Mouse (Mus musculus) midbrain, embryonic 13.5 days (tissue): Measurements from ENCODE around the gene Kdm5b. TPM values are rescaled to one million over a fixed set of nuclear protein-coding genes. Genes with fewer than 3 reads are reported as not detected.
"Not testable (repeated sequence)": the region's sequence is repeated elsewhere in the genome, so short reads cannot be mapped to it uniquely, and the experiment has no call there.

ENCODE experiments used
- ATAC-seq: fragments of 200-750 bp; cut with Nextera tagmentation; 2 replicates; pipeline ENCODE4 v1.8.0; 2017; ENCODE audit warnings: mild to moderate bottlenecking, moderate TSS enrichment, moderate library complexity
- H3K27ac ChIP-seq: fragments of 300-500 bp; sonication (generic); 2 replicates; pipeline ENCODE4 v1.5.1; 2015; ENCODE audit warnings: inconsistent platforms, mild to moderate bottlenecking, moderate library complexity
- H3K27me3 ChIP-seq: fragments of 300-500 bp; sonication (generic); 2 replicates; pipeline ENCODE4 v1.6.1; 2015; ENCODE audit warnings: mild to moderate bottlenecking, inconsistent platforms
- H3K36me3 ChIP-seq: fragments of 300-500 bp; sonication (generic); 2 replicates; pipeline ENCODE4 v1.6.1; 2015; ENCODE audit warnings: mild to moderate bottlenecking, inconsistent platforms
- H3K4me1 ChIP-seq: fragments of 300-500 bp; sonication (generic); replicated peaks from 2 replicates; pipeline ENCODE4 v1.6.1; 2015; ENCODE audit warnings: inconsistent platforms
- H3K4me2 ChIP-seq: fragments of 300-500 bp; sonication (generic); replicated peaks from 2 replicates; pipeline ENCODE4 v1.6.1; 2015; ENCODE audit warnings: moderate library complexity, mild to moderate bottlenecking, inconsistent platforms
- H3K4me3 ChIP-seq: fragments of 300-500 bp; sonication (generic); replicated peaks from 2 replicates; pipeline ENCODE4 v1.5.1; 2015; ENCODE audit warnings: mild to moderate bottlenecking, inconsistent platforms
- H3K9ac ChIP-seq: fragments of 300-500 bp; sonication (generic); replicated peaks from 2 replicates; pipeline ENCODE4 v1.6.1; 2015; ENCODE audit warnings: mild to moderate bottlenecking, inconsistent platforms
- H3K9me3 ChIP-seq: fragments of 300-500 bp; sonication (generic); 2 replicates; pipeline ENCODE4 v1.6.1; 2016; ENCODE audit warnings: mild to moderate bottlenecking, inconsistent platforms
- WGBS: fragments of 180-500 bp; shearing (Covaris S2); methylation state at CpG from one replicate; pipeline ENCODE4 v1.1.7; 2015; 5-methylcytosine and 5-hydroxymethylcytosine counted together
- polyA plus RNA-seq: library from polyadenylated mRNA; unstranded; fragments of >200 nt; fragmentation: Nextera tagmentation; extraction: Ambion mirVana; gene quantifications from 2 replicates; pipeline ENCODE4 v1.2.1, GENCODE M21; 2015

Kdm5b gene
- polyA plus RNA-seq, 1 experiment from 2014 or later = 111 TPM

DNA sequence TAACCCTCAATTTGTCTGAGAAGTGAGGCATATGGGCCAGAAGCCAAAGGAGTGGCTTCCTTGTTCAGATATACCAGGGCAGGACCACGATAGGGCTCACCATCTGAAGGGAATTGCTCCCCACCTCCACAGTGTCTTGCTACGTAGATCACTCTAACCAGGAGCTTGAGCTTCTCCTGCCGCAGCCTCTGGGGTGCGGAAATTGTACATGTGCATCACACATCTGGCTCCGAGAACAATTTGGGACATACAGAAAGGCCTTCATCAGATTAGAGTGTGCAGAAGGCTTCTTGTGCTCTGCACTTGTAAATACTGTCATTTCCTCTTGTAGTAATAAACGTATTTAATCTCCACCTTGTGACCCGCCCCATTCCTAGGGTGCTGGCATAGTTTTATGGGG, 38.8 kb upstream of the Kdm5b start:
- Histone ChIP-seq H3K36me3 (no peaks in the 10 kb centered on the region), H3K27ac (no peak overlapping the region), H3K4me1 (peaks cover 9% of the 10 kb centered on the region), H3K9ac (no peak overlapping the region), H3K9me3 (no peaks in the 10 kb centered on the region), H3K4me3 (no peak overlapping the region), H3K27me3 (no peaks in the 10 kb centered on the region), H3K4me2 (no peak overlapping the region)
- 85% methylated on average over 7 of the region's 7 CpGs for WGBS
- no peak for ATAC-seq

GRCm38 (mm10) chr1:134522325-134522724, 37.6 kb upstream of the Kdm5b start:
- Histone ChIP-seq H3K4me3 (no peak overlapping the region), H3K9me3 (no peaks in the 10 kb centered on the region)
- WGBS = 59% methylated on average over 2 of the region's 2 CpGs

DNA sequence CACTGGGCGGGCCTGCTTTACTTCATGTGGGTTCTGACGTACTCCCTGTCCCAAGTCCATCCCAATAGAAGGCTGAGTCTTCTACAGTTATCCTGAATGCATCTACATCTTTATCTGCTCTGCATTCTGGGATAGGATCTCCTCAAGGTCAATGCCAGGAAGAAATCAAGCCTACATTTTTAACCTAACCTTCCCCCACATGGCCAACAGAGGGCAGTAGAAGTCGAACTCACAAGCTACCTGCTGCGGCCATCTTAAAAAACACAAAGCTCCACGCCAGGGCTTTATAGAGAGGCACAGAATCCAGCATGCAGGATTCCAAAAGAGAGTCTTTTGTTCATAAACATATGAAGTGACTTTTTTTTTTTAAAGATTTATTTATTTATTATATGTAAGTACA, 35.5 kb upstream of the Kdm5b start:
- Histone ChIP-seq H3K9me3 (no peaks in the 10 kb centered on the region), H3K9ac (no peak overlapping the region), H3K4me3 (no peak overlapping the region), H3K36me3 (no peaks in the 10 kb centered on the region), H3K27me3 (no peaks in the 10 kb centered on the region), H3K4me2 (no peak overlapping the region), H3K4me1 (no peaks in the 10 kb centered on the region), H3K27ac (no peak overlapping the region)
- no peak for ATAC-seq
- 71% methylated on average over 5 of the region's 5 CpGs for WGBS

More at GRCm38 (mm10) chr1:134522325-134522724, 37.6 kb upstream of the Kdm5b start:
- H3K9ac ChIP-seq = no peak overlapping the region
- ATAC-seq = no peak
- no peaks in the 10 kb centered on the region for H3K36me3 ChIP-seq
- H3K27ac ChIP-seq = no peak overlapping the region
- no peaks in the 10 kb centered on the region for H3K27me3 ChIP-seq
- no peaks in the 10 kb centered on the region for H3K4me1 ChIP-seq
- no peak overlapping the region for H3K4me2 ChIP-seq

DNA sequence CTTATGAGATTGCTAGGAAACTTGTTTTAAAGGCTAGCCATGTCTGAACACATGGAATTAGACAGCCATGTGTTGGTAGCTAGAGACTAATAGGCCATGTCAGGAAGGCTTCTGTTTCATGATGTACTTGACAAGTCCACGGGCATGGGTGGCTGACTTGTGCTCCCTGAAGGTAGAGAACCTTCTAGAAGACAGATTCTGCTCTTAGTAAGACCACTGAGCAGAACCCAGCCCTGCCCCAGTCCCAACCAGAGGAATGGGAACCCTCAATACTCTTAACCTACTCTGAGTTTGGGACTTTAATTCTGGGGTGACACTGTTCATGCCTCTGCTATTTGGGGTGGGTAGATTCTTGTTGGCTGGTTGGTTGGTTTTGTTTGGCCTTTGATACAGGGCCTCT, 35.0 kb upstream of the Kdm5b start:
- Histone ChIP-seq H3K36me3 (no peaks in the 10 kb centered on the region), H3K27ac (no peak overlapping the region), H3K4me1 (no peaks in the 10 kb centered on the region), H3K4me2 (no peak overlapping the region), H3K27me3 (no peaks in the 10 kb centered on the region), H3K9ac (no peak overlapping the region), H3K4me3 (no peak overlapping the region), H3K9me3 (no peaks in the 10 kb centered on the region)
- WGBS = 84% methylated on average over 1 of the region's 1 CpGs
- no peak for ATAC-seq

DNA sequence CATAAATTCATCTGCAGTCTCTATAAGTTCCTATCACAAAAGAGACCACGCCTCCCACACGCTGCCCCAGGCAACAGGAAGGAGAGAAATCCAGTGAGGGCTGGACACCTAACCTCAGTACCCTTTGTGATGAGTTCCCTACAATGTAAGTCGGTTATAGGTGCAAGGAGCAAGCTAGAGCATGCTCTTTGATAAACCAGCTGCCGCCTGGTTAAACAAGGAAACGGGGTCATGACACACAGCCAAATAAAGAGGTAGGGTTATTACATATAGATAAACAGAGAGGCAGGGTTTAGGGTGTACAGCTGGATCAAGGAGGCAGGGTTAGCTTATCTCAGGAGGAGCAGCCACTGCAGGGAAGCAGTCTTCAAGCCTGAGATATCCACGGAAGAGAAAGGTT, 33.2 kb upstream of the Kdm5b start:
- Histone ChIP-seq H3K9me3 (no peaks in the 10 kb centered on the region), H3K27ac (no peak overlapping the region), H3K36me3 (no peaks in the 10 kb centered on the region), H3K4me1 (no peaks in the 10 kb centered on the region), H3K27me3 (no peaks in the 10 kb centered on the region), H3K9ac (no peak overlapping the region), H3K4me2 (no peak overlapping the region), H3K4me3 (no peak overlapping the region)
- 91% methylated on average over 6 of the region's 6 CpGs for WGBS
- no peak for ATAC-seq

DNA sequence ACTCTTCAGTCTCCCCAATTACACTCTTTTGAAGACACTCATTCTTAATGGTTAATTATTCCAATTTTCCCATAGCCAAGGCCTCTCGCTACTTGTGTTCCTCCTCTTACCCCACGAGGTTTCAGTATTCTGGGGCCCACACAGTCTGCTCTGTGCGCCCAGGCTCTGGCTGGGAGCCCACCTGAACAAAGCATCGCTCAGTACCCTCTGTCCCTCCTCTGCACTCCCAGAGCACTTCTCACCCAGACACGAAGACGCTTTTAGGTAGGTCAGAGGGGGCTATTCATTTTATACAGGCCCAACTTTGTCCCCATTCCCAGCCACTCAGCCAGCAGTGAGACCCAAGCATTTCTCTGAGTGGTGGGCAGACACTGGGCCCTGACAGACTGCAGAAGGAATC, 29.4 kb upstream of the Kdm5b start:
- WGBS = 70% methylated on average over 6 of the region's 6 CpGs
- no peak overlapping the region for H3K4me3 ChIP-seq
- no peak overlapping the region for H3K9ac ChIP-seq
- H3K4me1 ChIP-seq = no peaks in the 10 kb centered on the region
- 0 out of 2 replicates have a peak, but pooled peaks have one; percentile 63 for ATAC-seq
- no peaks in the 10 kb centered on the region for H3K36me3 ChIP-seq
- no peaks in the 10 kb centered on the region for H3K9me3 ChIP-seq
- no peaks in the 10 kb centered on the region for H3K27me3 ChIP-seq
- no peak overlapping the region for H3K4me2 ChIP-seq
- H3K27ac ChIP-seq = no peak overlapping the region

DNA sequence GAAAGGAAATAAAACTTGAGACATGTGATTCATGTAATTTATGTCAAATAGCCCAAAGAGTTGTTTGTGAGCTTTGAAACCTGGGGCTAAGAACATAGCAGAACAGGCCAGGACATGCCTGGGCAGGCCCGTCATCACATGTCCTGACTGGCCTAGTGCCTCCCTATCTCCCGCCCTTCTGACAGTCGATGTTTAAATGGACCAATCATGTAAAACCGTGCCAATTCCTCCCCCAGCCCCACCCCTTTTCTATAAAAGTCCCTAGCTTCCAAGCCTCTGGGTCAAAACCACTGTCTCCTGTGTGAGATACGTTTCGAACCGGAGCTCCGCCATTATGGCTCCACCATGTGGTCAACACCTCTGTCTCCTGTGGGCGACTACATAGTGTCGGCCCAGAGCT, 26.3 kb upstream of the Kdm5b start:
- not testable (repeated sequence) for H3K9me3 ChIP-seq, ATAC-seq, H3K36me3 ChIP-seq, H3K27ac ChIP-seq, H3K4me3 ChIP-seq, H3K9ac ChIP-seq, H3K4me1 ChIP-seq, H3K4me2 ChIP-seq, H3K27me3 ChIP-seq
- WGBS = 96% methylated on average over 10 of the region's 10 CpGs

- H3K9me3 ChIP-seq = no peaks in the 10 kb centered on the region
- H3K27ac ChIP-seq = no peak overlapping the region
- no peak overlapping the region for H3K4me3 ChIP-seq
- H3K36me3 ChIP-seq = no peaks in the 10 kb centered on the region
- no peak overlapping the region for H3K9ac ChIP-seq
- no peaks in the 10 kb centered on the region for H3K27me3 ChIP-seq
- H3K4me1 ChIP-seq = 0 out of 2 replicates have a peak, but pooled peaks cover 5% of the 10 kb centered on the region
- ATAC-seq = no peak
- H3K4me2 ChIP-seq = no peak overlapping the region
- WGBS = 97% methylated on average over 1 of the region's 1 CpGs
These were observed 24.9 kb upstream of the Kdm5b start for GRCm38 (mm10) chr1:134535054-134535453.

- no peaks in the 10 kb centered on the region for H3K36me3 ChIP-seq
- 0 out of 2 replicates have a peak, but pooled peaks cover 5% of the 10 kb centered on the region for H3K4me1 ChIP-seq
- 75% methylated on average over 3 of the region's 3 CpGs for WGBS
- no peak overlapping the region for H3K27ac ChIP-seq
- no peak overlapping the region for H3K4me3 ChIP-seq
- no peaks in the 10 kb centered on the region for H3K9me3 ChIP-seq
- no peak for ATAC-seq
- no peaks in the 10 kb centered on the region for H3K27me3 ChIP-seq
- H3K9ac ChIP-seq = no peak overlapping the region
- no peak overlapping the region for H3K4me2 ChIP-seq
These were observed 24.5 kb upstream of the Kdm5b start for GRCm38 (mm10) chr1:134535513-134535912.

DNA sequence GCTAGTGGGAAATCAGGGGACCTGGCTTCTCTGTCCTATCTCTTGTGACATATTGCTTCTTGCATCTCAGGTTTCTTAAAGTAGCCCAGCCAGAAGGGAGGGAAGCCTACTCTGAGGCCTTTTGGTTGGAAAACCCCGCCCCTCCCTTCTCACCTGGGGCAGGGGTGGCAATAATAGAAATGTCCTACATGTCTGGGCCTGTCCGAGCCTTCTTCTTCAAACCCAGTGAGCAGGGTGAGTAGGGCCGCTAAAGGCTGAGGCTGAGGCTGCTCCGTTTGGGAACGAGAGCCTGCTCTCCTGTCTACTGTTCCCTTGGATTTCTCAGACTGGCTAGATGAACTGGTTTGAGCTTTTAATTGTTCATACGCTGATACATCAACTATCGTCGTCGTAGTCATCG, 19.4 kb upstream of the Kdm5b start:
- H3K4me3 ChIP-seq = no peak overlapping the region
- no peak overlapping the region for H3K27ac ChIP-seq
- no peaks in the 10 kb centered on the region for H3K27me3 ChIP-seq
- no peak for ATAC-seq
- H3K4me2 ChIP-seq = no peak overlapping the region
- peaks cover 11% of the 10 kb centered on the region; the same call in 1 of the 2 replicates for H3K9me3 ChIP-seq
- 92% methylated on average over 10 of the region's 10 CpGs for WGBS
- no peak overlapping the region for H3K9ac ChIP-seq
- no peaks in the 10 kb centered on the region for H3K36me3 ChIP-seq
- H3K4me1 ChIP-seq = 0 out of 2 replicates have a peak, but pooled peaks cover 5% of the 10 kb centered on the region

DNA sequence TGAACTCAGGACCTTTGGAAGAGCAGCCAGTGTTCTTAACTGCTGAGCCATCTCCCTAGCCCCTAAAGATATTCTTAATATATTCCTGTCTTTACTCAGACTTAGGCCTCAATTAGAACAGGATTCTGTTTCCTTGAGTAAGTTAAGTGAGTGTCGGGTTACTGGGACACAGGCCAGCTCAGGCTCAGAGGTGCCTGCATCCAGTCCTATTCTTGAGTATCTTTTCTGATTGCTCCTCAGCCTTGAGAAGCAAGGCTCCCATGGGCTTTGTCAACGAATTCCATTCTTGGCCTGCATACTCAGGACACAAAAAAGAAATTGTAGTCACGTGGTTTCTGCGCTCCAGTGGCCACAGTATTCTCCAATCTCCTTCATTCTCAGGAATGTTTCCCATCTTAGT, 11.7 kb upstream of the Kdm5b start:
- WGBS = 70% methylated on average over 4 of the region's 4 CpGs
- H3K9me3 ChIP-seq = peaks cover 12% of the 10 kb centered on the region; the same call in 1 of the 2 replicates

GRCm38 (mm10) chr1:134549632-134550132, 10.3 kb upstream of the Kdm5b start, which contains the start of gene Mgat4e:
TSS of gene Mgat4e (minus strand) at chr1:134549682.
- Histone ChIP-seq H3K9me3 (peaks cover 11% of the 10 kb centered on the region; the same call in 1 of the 2 replicates), H3K4me1 (no peaks in the 10 kb centered on the region), H3K36me3 (no peaks in the 10 kb centered on the region), H3K4me2 (no peak within 1 kb of the TSS), H3K9ac (no peak within 1 kb of the TSS), H3K27me3 (no peaks in the 10 kb centered on the region), H3K27ac (no peak within 1 kb of the TSS), H3K4me3 (no peak within 1 kb of the TSS)
- 70% methylated on average over 7 of the region's 7 CpGs for WGBS
- no peak for ATAC-seq

More for the DNA sequence above, 11.7 kb upstream of the Kdm5b start:
- Histone ChIP-seq H3K27me3 (no peaks in the 10 kb centered on the region), H3K36me3 (no peaks in the 10 kb centered on the region), H3K4me1 (no peaks in the 10 kb centered on the region), H3K4me3 (no peak overlapping the region), H3K4me2 (no peak overlapping the region), H3K27ac (no peak overlapping the region), H3K9ac (no peak overlapping the region)
- no peak for ATAC-seq

DNA sequence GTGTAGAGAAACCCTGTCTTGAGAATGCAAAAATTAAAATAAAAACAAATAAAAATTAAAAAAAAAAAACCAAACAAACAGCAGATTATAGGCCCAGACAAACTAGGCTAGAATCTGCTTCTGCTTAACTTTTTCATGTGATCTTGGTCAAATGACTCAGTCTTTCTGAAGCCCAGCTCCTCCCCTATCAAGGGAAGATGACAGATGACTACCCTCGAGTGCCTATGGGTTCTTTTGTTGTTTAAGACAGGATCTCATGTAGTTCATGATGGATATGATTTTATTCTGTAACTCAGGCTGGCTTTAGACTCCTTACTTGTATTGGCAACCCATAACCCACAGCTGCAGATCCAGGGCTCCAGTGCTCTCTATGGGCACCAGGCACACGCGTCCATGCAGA, 8.1 kb upstream of the Kdm5b start:
- Histone ChIP-seq H3K27me3 (peaks cover 8% of the 10 kb centered on the region), H3K4me3 (no peak overlapping the region), H3K9ac (no peak overlapping the region), H3K9me3 (no peaks in the 10 kb centered on the region), H3K27ac (no peak overlapping the region), H3K36me3 (no peaks in the 10 kb centered on the region), H3K4me2 (no peak overlapping the region), H3K4me1 (peaks cover 9% of the 10 kb centered on the region; the same call in 1 of the 2 replicates)
- ATAC-seq = no peak
- WGBS = 89% methylated on average over 3 of the region's 3 CpGs
